ENCODE assay signal across 7 mouse cellular contexts in the genomic region with DNA sequence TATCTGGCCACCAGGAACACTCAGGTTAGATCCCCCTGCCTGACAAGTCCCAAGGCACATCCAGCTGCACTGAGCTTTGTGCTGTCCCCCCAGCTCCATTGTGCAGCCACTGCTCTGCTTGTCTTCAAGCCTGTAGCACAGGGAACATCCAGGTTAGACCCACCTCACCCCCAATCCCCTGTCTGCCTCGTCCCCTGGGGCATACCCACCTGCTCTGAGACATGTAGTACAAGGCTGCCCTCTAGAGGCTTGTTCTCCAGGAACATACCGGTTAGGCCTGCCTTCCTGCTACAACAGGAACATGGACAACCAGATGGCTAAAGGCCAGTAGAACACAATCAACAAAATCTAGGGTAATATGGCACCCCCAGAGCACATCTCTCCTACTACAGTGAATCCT.
DNase-seq lines count a peak whose midpoint lies in the region; TF ChIP-seq lines count a peak whose summit lies in the region.

No protein-coding gene starts in this region.

- TF ChIP-seq RAD21 in MEL (IDR thresholded peaks at IDR 0.05; ENCODE audit: low read depth, low read length): peak; percentile 67

- H3K4me1 ChIP-seq in MEL (ENCODE audit: control insufficient read depth in 1 of 2, insufficient read depth in 2 of 2, low read length in 2 of 2): no peaks in the 10 kb centered on the region; a peak in 1 of 4 replicates

- DNase-seq in left cerebral cortex, adult 18-20 months (ENCODE audit: low spot score in 2 of 2): peak; percentile 17 to 22
- DNase-seq in left cerebral cortex, adult 8-10 months (ENCODE audit: low spot score in 2 of 2): no peak
- DNase-seq in MEL (ENCODE audit: low read depth, low spot score): peak; percentile 69
- DNase-seq in brain, embryonic 14.5 days (ENCODE audit: low read depth): peak; percentile 69
- DNase-seq in kidney, adult 18-20 months: peak; percentile 17
- DNase-seq in lung, postnatal 10 days: peak; percentile 33
- DNase-seq in thymus, postnatal 14 days: peak; percentile 83

- H3K4me3 ChIP-seq in MEL (ENCODE audit: control insufficient read depth in 1 of 2, insufficient read depth in 1 of 2, low read depth in 2 of 2, low read length in 2 of 2): no peak overlapping the region

- TF ChIP-seq EP300 in MEL (IDR thresholded peaks at IDR 0.05; ENCODE audit: low read depth in 1 of 2, low read length in 2 of 2): no peak

- H3K79me2 ChIP-seq in MEL (ENCODE audit: control insufficient read depth, insufficient read depth, low read length, poor library complexity): no peaks in the 10 kb centered on the region

- no peak overlapping the region for H3K9ac ChIP-seq in MEL (ENCODE audit: control insufficient read depth, low read depth, low read length, poor library complexity, severe bottlenecking)

- no peaks in the 10 kb centered on the region for H3K9me3 ChIP-seq in MEL (replicated peaks; ENCODE audit: insufficient read depth, low read length)

- peak; percentile 48 to 68 (median 62); a peak in 5 of 6 replicates for TF ChIP-seq CTCF in MEL (IDR thresholded peaks at IDR 0.05 in 2 of 3, conservative IDR thresholded peaks at IDR 0.05 in 1 of 3; ENCODE audit: control insufficient read depth in 1 of 3, insufficient read depth in 1 of 3, low read depth in 2 of 3, low read length in 3 of 3, poor library complexity in 1 of 3, severe bottlenecking in 1 of 3)
- TF ChIP-seq CTCF in brain, embryonic 14.5 days (IDR thresholded peaks at IDR 0.05; ENCODE audit: borderline replicate concordance, extremely low read depth, insufficient read depth, insufficient read length): peak; percentile 59; the same call in 1 of the 2 replicates

- no peaks in the 10 kb centered on the region for H3K36me3 ChIP-seq in MEL (ENCODE audit: control insufficient read depth in 1 of 2, insufficient read depth in 2 of 2, low read length in 2 of 2)

- no peak for TF ChIP-seq POLR2A in MEL (IDR thresholded peaks at IDR 0.05; ENCODE audit: control insufficient read depth in 1 of 2, insufficient read depth in 1 of 2, low read depth in 1 of 2, low read length in 2 of 2, poor library complexity in 1 of 2)
- no peak for TF ChIP-seq POLR2A in brain, embryonic 14.5 days (IDR thresholded peaks at IDR 0.05; ENCODE audit: borderline replicate concordance, extremely low read depth, insufficient read depth, insufficient read length, poor library complexity, severe bottlenecking)

- H3K27me3 ChIP-seq in MEL (ENCODE audit: control insufficient read depth in 1 of 2, insufficient read depth in 2 of 2, low read length in 2 of 2): no peaks in the 10 kb centered on the region; a peak in 3 of 4 replicates

- H3K27ac ChIP-seq in MEL (ENCODE audit: control insufficient read depth, low read depth, low read length): no peak overlapping the region

TF ChIP-seq in MEL, 35 proteins besides CTCF, POLR2A, EP300 and RAD21:
- TF ChIP-seq NELFE (IDR thresholded peaks at IDR 0.05; ENCODE audit: low read depth, low read length) (no peak), TCF12 (IDR thresholded peaks at IDR 0.05; ENCODE audit: low read depth, low read length) (no peak), ELF1 (IDR thresholded peaks at IDR 0.05; ENCODE audit: low read depth, low read length) (no peak), ZC3H11A (IDR thresholded peaks at IDR 0.05; ENCODE audit: low read depth, low read length) (peak; percentile 36; the same call in 1 of the 2 replicates), CHD2 (IDR thresholded peaks at IDR 0.05; ENCODE audit: low read length) (no peak), SMC3 (IDR thresholded peaks at IDR 0.05; ENCODE audit: low read depth, low read length) (peak; percentile 43)

Comparison
In these comparisons a context has a peak if more than half of its experiments do, and no peak if none do; other contexts are left out.
1. DNase-seq: peak in left cerebral cortex, adult 18-20 months (2 of 2), MEL (single experiment), brain, embryonic 14.5 days (single experiment), kidney, adult 18-20 months (single experiment), lung, postnatal 10 days (single experiment) and thymus, postnatal 14 days (single experiment); none in left cerebral cortex, adult 8-10 months (0 of 2).